Mouse (Mus musculus): ENCODE results near the gene Chtf18. TPM values are rescaled to one million over a fixed set of nuclear protein-coding genes. Genes with fewer than 3 reads are reported as not detected.

Chtf18 gene
- total RNA-seq, 4 experiments from 2014 or later: 1.8 to 3.1 (median 2.1) TPM

DNA sequence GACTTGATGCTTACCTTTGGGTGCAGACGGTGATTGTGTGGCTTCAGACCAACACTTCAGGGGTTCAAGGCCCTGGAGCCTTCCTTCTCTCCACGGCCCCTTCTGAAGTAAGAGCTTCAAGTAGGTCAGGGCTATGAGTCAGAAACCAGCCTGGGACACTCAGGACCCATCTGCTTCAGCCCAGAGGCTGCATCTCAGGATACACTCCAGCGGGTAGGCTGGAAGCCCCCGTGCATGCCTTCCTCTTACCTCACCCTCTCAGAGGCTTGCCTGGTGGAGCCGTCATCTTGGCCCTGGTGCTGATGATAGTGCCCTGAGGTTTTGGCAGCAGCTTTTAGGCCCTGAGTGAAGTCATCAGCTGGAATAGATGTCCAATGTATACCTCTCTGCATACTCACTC, 8.0 kb upstream of the Chtf18 start:
- no peak for DNase-seq (ENCODE audit: low spot score in 2 of 2)

DNA sequence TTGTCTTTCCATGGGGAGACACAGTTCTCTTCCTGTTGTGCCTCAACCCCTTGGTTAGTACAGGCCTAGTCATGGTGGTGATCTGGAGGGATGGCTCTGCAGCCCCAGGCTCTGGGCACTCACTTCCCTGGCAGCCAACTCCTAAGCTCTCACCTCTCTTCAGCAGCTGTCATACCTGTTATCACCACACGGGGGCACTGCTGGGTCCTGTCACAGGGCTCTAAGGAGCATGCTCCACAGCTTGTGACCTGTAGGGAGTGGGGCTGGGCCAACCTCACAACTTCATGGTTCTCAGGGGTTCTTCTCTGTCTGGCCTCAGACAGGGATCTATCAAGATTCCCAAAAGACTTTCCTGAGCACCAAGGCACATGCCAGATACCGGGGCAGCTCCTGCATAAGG, 4.9 kb upstream of the Chtf18 start:
- peak; percentile 73 to 88 for DNase-seq (ENCODE audit: low spot score in 2 of 2)

DNA sequence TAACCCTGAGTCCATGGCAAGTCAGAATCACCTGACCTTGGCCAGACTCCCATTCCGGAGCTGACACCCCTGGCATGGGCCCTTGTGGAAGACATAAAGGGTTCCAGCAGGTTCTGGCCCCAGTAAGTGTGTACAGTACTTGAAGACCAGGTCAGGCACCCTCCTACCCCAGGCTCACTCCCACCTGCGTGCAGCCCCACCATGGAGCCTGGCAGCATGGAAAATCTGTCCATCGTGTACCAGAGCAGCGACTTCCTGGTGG, 721 bp upstream of the Chtf18 start:
- no peak for DNase-seq (ENCODE audit: low spot score in 2 of 2)

DNA sequence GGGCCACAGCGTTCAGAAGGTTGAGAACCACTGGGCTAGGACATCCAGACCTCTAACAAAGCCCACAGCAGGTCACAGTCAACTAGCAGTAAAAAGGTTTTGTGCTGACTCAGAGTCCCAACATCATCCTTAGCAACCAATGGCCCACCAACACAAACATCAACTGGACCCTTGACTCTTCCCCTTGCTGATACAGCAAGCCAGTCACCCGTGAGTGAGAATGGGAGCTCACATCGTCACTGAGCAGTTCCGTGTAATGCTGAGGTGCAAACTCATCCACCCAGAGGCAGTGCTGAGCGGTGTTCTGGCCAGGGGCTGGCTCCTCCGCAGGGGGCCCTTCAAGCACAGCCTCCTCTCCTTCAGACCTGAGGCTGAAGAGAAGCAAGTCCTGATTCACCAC, 2.0 kb downstream of the Chtf18 start:
- no peak for DNase-seq (ENCODE audit: low spot score in 2 of 2)

DNA sequence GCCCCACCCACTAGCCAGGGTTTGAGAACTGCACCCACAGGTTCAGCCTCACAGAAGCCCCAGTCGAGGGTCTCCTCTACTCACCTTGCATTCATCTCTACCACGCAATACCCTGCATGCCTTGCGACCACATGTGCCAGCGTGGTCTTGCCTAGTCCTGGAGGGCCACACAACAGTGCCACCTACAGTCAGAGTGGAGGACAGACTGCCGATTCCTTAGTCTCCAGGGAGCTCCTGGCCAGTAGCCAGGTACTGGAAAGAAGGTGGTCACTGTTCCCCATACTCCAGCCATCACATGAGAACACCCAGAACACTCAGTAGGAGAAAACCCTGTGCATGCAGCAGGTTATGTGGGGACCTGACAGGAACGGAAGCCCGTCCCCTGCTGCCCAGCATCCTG, 3.3 kb downstream of the Chtf18 start:
- no peak for DNase-seq (ENCODE audit: low spot score in 2 of 2)

DNA sequence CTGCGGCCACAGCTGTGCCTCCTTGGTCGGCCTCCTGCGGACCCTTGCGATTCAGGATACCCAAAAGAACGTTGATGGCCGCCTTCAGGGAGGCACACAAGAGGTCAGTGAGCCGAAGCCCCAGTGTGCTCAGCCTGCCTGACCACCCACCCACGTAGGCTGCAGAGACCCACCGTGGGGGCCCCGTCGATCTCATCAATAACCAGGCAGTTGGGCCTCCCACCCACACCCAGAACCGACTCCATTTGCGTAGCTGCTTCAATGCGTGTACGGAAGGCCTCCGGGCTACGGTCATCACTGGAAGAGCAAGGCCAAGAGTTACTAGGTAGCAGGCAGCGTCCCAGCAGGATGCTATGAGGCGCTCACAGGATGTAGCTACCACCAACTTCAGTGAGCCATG, 3.7 kb downstream of the Chtf18 start:
- DNase-seq (ENCODE audit: low spot score in 2 of 2): no peak

DNA sequence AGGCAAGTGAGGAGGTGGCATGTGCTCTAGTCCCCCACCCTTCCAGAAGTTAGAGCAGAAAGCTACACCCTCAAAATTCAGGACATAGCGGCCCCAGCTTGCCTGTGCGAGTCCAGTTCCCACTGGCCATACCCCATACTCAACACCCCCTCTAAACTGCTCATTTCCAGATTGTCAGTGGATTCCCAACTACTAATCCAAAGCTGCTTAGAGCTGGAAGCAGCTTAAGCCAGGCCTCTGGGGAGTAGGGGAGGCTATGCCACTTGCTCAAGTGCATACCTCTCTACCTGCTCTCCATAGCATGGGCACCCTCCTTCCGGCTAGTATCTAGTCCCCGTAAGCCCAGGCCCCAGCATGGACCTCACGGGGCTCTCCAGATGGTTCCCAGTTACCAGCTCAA, 5.7 kb downstream of the Chtf18 start:
- DNase-seq (ENCODE audit: low spot score in 2 of 2): no peak

DNA sequence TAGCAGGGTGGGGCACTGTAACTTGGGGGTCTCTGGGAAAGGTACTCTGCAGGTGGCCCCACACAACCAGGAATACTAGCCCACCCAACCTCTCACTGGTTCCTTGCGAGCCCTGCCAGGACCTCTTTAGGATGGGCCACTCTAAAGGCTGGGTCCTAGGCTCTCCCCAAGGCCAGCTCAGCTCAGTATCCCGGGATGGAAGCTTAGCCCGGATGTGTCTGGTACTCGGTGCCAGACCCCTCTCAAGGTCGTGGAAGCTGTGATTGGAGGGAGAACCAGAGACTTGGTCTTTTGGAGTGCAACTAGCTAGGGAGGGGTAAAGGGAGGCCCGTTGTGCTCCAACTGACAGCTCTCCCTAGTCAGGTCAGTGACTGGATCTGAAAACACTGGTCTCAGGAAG, 9.5 kb downstream of the Chtf18 start:
- DNase-seq (ENCODE audit: low spot score in 2 of 2): no peak

DNA sequence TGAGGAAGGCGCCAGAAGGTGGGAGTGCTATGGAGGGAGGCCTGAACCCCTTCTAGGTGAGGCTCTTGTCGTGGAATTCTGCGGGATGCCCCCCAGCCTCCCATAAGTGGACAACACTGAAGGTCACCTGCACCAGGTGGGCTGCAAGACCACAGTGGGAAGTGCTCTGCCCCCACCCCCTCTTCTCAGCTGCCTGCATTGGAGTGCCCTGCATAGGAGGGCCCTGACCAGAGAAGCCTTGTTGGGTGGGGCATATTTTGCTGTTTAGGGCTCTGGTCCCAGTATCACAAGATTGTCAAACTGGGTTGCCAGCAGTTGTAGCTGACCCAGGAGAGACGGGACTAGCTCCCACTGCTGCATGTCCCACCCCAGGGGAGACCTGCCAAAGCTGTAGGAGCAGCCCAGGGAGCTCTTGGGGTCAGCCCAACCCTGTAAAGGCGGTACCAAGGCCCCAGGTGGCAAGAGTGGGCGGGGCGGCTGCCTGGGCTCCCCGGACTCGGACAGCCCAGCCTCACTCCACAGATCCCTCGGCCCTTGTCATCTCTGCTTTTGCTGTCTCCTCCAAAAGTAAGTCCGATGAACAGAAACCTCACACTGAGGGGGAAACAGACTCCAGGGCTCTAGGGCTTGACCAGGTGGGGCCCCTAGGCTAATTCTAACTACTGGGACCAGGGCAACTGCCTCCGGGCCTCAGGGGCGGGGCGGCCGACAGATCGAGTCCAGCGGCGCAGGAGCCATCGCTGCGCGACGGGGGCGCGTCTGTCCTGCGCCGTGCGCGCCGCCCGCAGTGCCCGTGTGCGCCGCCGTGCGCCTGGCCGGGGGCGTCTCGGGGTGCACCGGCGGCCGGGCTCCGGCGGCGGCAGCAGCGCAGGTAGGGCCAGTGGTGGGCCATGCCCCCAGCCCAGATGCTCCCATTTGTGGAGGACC, 10.2 kb downstream of the Chtf18 start, which contains the start of gene Gng13:
Gene Gng13, plus strand, starts transcription at position 461 of the 927 bp plus-strand sequence.
- peak in 1 of 2 experiments; percentile 26 for DNase-seq (ENCODE audit: low spot score in 2 of 2)

DNA sequence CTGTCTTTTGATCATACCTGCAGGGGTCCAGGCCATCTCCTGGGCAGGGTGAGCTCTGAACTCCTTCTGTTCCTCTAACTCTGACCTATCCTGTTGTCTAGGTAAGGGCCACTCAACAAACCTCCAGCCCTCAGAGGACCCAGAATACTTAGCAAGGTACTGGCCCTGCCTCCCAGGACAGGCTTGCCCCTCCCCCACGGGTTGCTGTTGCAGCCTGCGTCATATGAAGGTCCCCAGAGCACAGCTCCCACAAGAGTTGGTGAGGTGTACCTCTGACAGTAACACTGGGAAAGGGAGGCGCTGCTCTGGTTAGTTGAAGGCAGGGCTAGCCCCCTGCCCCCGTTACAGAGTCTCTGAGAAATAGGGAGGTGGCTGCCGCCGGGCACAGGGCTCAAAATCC, 11.1 kb downstream of the Chtf18 start:
- no peak for DNase-seq (ENCODE audit: low spot score in 2 of 2)

DNA sequence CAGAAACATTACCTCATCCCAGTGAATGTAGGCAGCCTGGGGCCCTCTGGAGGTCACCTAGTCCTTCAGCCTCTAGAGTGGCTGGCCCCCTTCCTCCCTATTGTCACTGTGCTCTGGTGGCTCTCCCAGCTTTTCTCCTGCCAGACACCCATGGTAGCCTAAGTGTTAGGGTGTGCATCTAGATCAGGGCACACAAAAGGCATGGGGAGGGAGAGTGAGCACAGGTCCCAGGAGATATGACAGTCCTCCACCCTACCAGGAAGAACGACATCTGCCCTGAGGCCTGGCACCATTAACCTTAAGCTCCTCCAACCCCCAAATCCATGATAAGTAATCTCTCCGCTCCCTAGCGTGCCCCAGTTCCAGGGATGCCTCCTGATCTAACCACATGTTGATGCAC, 11.6 kb downstream of the Chtf18 start:
- DNase-seq (ENCODE audit: low spot score in 2 of 2): no peak

DNA sequence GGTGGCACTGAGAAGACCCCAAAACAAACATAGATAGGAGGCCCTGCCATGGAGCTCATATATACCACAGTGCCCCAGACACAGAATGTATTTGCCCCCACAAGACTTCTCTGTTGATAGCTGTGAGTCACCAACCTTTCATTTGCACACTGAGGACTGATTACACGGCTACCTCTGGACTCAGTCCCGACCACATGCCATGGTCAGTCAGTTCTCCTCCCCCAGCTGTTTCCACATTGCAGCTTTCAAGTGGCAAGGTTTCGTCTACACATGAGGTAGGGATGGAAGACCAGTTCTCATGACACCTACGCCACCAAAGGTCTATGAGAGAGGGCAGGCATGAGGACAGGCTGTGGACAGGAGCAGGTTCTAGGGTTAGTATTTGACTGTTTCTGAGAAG, 16.1 kb downstream of the Chtf18 start:
- no peak for DNase-seq (ENCODE audit: low spot score in 2 of 2)

DNA sequence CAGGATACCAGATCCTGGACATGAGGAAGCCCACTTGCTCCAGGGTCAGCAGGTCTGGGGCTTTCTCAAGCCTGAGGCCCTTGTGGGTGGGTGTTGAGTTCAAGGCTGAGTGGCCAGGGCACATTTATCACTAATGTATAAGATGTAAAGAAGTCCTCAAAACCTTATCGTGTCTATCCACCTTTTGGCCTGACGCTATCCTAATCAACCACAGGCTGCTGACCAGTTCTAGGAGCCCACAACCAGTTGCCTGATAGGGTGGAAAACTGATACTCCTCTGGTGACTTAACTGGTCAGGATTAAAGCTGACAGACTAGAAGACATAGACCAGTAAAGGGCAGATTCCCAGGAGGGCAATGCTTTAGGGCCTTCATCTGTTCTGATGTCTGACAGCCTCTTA, 17.2 kb downstream of the Chtf18 start:
- DNase-seq (ENCODE audit: low spot score in 2 of 2): no peak

DNA sequence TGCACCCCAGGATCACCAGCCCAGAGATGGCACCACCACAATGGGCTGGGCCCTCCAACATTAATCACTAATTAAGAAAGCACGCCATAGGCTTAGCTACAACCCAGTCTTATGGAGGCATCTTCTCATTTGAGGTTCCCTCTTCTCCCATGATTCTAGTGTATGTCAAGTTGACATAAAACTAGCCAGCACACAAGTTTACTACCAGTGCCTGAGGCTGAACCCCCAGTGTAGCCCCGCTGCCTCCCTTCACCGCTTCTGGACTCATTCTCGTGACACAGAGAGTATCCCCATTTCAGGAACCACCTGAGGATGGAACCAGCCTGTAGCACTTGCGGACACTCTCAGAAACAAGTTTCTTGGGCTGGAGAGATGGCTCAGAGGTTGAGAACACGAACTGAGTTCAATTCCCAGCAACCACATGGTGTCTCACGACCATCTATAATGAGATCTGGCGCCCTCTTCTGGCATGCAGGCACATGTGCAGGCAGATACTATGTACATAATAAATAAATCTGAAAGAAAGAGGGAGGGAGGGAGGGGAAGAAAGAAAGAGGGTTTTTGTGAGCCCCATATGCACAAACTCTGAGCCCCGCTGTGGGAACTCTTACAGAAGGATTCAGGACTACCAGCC, 26.2 kb downstream of the Chtf18 start:
- DNase-seq (ENCODE audit: low spot score in 2 of 2): no peak

DNA sequence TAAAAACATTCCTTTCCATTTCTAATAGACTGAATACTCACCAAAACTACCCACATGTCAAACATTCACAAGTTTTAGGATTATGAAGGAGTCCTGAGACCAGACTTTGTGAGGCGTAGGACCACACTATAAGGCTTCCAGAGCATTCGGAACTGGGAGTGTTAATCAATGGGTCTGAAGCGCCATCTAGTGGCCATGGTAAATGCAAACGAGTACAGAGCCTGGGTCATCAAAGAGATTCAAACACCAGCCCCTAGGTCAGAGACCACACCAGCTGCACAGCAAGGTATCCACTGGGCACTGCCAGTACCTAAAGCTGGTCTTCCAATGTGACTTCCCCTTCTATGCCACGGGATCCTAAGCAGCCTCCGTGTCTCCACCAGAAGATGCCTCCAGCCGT, 28.8 kb downstream of the Chtf18 start:
- peak in 1 of 2 experiments; percentile 58 for DNase-seq (ENCODE audit: low spot score in 2 of 2)

DNA sequence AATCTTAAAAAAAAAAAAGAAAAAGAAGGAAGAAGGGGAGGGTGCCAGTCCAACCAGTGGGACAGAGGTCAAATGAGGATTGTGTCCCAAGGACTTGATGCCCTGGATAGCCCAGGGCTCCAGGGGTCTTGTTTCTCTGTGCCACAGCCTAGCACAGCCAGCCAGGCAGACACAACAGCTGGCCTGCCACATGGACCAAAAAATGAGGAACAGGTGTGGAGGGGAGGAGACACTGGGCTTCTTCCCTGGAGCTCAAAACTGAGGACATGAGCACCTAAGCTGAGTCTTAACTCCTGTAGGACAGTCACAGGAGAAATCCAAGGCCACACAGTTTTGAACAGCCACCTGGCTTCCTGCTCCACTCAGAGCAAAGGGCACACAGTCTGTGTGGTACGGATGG, 31.0 kb downstream of the Chtf18 start:
- DNase-seq (ENCODE audit: low spot score in 2 of 2): no peak

DNA sequence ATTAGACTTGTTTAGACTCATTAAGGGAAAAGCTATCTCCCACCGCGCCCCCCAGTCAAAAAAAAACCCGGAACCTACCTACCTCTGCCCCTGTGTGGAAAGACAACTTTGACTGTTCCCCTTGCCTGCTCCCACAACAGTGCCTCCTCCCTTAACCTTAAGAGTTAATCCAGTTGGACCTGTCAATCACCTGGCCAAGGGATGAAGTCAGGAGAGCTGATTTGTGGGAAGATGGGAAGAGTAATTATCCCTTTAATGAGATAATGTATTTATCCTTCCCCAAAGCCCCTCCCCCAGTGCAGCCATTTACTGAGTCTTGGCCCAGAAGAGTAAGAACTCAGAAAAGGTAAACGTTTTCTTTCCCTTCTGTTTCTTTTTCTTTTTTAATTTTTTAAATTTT, 38.3 kb downstream of the Chtf18 start:
- DNase-seq (ENCODE audit: low spot score in 2 of 2): no peak

DNA sequence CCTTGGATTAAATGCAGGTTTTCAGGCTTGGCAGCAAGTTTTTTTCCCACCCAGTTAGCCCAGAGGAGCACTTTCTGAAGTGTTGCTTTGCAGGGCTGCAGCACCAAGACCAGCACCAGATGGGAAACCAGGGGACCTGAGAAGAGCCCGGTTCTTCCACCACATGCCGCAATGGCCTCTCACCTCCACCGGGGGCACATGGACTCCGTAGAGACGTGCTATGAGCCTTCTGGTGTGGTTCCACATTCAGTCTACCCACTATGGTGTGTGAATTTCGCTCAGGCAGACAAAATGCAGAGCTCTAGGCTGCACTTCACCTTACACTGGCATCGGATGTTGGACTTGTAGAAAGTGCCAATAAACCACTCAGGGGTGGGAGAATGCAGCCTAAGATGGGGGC, 40.9 kb downstream of the Chtf18 start:
- no peak for DNase-seq (ENCODE audit: low spot score in 2 of 2)

DNA sequence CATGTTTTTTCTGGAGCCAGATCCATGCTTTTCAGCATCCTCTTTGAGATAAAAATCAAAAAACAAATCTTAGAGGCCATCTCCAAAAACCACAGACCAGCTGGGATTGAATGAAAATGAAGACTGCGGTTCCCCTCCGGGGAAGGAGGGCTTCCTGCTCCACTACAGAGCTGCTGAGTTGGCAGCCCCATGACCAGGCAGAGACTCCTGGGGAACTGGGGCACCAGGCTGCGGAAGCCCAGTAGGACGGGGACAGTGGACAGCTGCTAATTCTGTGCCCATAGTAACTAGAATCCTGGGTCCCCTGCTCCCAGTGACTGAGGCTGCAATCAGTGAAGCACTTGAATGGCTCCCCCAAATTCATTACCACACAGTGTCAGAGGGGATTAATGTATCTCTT, 45.6 kb downstream of the Chtf18 start:
- DNase-seq (ENCODE audit: low spot score in 2 of 2): no peak

DNA sequence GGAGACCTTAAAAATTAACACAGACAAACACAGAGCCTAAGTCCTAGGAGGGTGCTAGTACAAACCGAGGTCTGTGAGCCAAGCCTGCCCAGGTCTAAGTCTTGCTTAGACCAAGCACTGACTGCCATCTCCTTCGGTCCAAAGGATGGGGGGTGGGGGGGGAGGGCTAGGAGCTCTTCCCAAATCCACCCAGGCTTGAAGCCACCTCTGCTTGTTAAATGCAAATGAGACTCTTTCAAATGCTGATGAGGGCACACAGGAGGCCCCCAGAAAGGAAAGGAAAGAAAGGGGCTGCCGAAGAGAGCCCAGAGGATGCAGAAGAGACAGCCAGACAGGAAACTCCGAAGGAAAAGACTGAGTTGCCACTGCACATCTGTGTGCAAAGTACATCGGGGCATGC, 47.4 kb downstream of the Chtf18 start:
- no peak for DNase-seq (ENCODE audit: low spot score in 2 of 2)

DNA sequence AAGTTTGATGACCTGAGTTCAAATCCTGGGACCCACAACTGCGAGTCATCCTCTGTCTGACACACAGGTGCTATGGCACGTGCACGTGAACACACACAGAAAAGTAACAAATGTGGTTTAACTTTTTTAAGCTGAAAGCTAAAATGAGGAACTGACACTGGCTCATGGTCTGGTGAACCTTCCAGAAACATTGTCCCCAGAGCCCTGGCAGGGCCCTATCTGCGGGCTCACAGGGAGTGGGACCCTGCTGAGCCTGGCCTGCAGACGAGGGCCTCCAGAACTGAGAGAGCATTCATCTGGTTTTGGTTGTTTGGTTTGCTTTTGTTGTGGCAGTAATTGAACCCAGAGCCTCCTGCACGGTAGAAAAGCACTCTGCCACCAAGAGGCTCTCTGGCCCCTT, 49.2 kb downstream of the Chtf18 start:
- DNase-seq (ENCODE audit: low spot score in 2 of 2): no peak

DNA sequence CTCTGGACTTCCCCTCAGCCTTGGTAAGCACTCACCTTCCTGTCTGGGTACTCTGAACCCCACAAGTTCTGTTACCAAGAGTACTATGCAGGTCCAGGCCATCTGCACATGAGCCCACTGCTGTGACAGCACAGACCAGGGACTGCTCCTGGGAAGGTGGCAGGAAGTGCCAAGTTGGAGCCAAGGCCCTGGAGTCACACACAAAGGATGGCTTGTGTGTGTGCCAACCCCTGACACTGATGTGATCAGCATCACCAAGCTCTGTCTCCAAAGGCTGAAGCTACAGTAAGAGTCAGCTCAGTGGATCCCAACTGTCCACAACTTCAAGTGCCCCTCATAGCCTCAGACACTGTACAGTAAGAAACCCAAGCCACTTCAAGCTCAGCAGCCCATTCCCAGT, 54.2 kb downstream of the Chtf18 start:
- no peak for DNase-seq (ENCODE audit: low spot score in 2 of 2)
